Mouse (Mus musculus) lung, adult 2 months (tissue): ENCODE measurements around the gene Lars2.

Experiments used
- CTCF ChIP-seq: fragments of 200-500 bp; IDR thresholded peaks from 2 replicates; pipeline ENCODE4 v1.5.1; 2011; ENCODE audit warnings: mild to moderate bottlenecking, low read length, control low read depth; ENCODE audit not compliant: insufficient read depth
- POLR2A ChIP-seq: fragments of 200-500 bp; IDR thresholded peaks from 2 replicates; pipeline ENCODE4 v1.6.1; 2011; ENCODE audit warnings: low read depth, mild to moderate bottlenecking, control low read depth, low read length, borderline replicate concordance; ENCODE audit errors: extremely low read depth

DNA sequence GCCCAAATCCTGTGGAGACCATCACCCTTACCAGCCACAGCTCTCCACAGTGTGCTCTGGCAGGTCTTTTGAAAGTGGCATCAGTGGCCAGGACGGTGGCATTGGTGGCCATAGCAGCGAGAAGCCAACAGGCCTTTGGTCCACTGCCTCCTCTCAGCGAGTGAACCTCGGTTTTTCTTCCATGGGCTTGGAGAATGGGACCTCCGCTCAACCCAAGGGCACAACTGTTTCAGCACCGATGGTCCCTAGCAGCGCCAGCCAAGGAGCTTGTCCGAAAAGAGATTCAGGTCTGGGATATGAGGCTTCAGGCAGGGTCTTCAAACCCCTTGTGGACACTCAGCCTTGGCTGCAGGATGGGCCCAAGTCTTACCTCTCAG, 113.1 kb downstream of the Lars2 start:
- TF ChIP-seq CTCF (no peak), POLR2A (no peak)
